Mouse (Mus musculus): Measurements from ENCODE around the gene Pdilt.

Pdilt gene

GRCm38 (mm10) chr7:119525881-119526281, 2.6 kb upstream of the Pdilt start:
- no peak for DNase-seq (ENCODE audit: low read depth, low spot score)
- H3K36me3 ChIP-seq (ENCODE audit: control insufficient read depth, insufficient read depth, low read length, poor library complexity, severe bottlenecking): no peaks in the 10 kb centered on the region
- H3K27me3 ChIP-seq (ENCODE audit: control insufficient read depth, insufficient read depth, low read length, poor library complexity, severe bottlenecking): no peaks in the 10 kb centered on the region

DNA sequence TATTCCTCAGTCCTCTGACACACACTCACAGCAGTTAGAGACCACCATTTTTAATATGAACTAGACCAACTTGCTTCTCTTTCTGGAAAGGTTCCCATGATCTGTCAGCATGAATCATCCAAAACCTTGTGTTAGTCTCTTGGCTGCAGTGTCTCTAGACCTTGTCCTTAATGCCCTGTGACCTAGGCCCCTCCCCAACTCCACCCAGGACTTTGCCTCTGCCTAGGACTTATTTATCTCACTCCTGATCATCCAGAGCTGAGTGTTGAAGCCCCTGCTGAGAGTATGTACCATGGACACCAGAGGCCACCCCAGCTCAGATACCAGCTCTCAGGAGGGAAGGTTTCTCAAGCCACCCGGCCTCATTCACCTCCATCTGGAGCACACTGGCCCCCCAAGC, 904 bp downstream of the Pdilt start:
- no peak for DNase-seq (ENCODE audit: low read depth, low spot score)
- no peaks in the 10 kb centered on the region for H3K36me3 ChIP-seq (ENCODE audit: control insufficient read depth, insufficient read depth, low read length, poor library complexity, severe bottlenecking)
- H3K27me3 ChIP-seq (ENCODE audit: control insufficient read depth, insufficient read depth, low read length, poor library complexity, severe bottlenecking): no peaks in the 10 kb centered on the region

DNA sequence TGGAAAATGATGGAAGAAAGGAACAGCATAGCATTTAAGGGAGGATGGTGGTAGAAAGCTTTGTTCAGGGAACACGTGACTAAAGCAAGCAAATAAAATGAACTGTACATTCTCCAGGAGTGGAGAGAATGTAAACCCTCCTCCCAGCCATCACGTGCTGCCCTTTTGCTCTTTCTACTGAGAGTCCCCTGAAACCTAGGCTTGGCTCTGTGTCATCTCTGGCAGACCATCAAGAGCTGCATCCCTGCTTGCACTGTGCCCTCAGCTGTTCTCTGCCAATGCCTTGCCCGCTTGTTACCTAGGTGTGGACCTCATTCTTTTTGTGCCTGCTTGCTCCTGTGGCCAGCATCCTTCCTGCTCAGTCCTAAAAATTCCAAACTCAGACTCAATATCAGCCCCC, 1.5 kb downstream of the Pdilt start:
- DNase-seq (ENCODE audit: low read depth, low spot score): no peak
- no peaks in the 10 kb centered on the region for H3K36me3 ChIP-seq (ENCODE audit: control insufficient read depth, insufficient read depth, low read length, poor library complexity, severe bottlenecking)
- H3K27me3 ChIP-seq (ENCODE audit: control insufficient read depth, insufficient read depth, low read length, poor library complexity, severe bottlenecking): no peaks in the 10 kb centered on the region

DNA sequence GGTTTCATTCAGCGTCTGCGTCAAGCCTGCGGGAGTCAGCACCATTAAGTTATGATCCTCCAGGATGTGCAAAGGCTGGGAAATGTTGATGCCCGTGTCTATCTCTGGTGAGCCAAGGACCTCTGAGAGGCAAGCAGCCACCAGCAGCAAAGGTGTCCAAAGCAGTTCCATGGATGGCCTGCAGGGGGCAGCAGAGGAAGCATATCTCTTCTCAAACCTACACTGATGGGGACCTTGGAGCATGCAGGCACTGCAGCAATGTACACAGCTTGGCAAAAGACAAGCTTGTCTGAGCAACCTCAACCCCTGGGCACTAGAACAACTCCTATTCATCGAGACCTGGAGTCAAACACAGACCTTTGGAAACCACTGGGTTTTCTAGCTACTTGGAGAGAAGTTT, 3.6 kb downstream of the Pdilt start:
- DNase-seq (ENCODE audit: low read depth, low spot score): peak; percentile 8
- H3K27me3 ChIP-seq (ENCODE audit: control insufficient read depth, insufficient read depth, low read length, poor library complexity, severe bottlenecking): no peaks in the 10 kb centered on the region
- no peaks in the 10 kb centered on the region for H3K36me3 ChIP-seq (ENCODE audit: control insufficient read depth, insufficient read depth, low read length, poor library complexity, severe bottlenecking)

- DNase-seq (ENCODE audit: low read depth, low spot score): no peak
- H3K27me3 ChIP-seq (ENCODE audit: control insufficient read depth, insufficient read depth, low read length, poor library complexity, severe bottlenecking): no peaks in the 10 kb centered on the region
- no peaks in the 10 kb centered on the region for H3K36me3 ChIP-seq (ENCODE audit: control insufficient read depth, insufficient read depth, low read length, poor library complexity, severe bottlenecking)
Measured at GRCm38 (mm10) chr7:119519163-119519562, 4.1 kb downstream of the Pdilt start, which contains the start of gene Acsm5. Gene Acsm5, plus strand, starts transcription at chr7:119519463.

DNA sequence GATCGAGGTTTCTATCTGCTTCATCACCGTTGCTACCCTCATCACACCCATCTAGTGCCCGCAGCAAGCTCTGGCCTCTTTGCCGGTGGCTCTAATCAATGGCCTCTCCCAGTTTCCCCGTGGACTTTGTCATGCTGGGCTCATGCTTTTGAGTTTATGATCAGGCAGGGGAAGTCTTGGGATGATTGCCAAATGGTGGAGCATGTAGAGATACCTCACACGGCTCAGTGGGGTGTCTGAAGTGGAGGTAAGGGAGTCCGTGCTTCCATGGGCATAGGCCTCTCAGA, 7.1 kb downstream of the Pdilt start:
- no peaks in the 10 kb centered on the region for H3K36me3 ChIP-seq (ENCODE audit: control insufficient read depth, insufficient read depth, low read length, poor library complexity, severe bottlenecking)
- no peaks in the 10 kb centered on the region for H3K27me3 ChIP-seq (ENCODE audit: control insufficient read depth, insufficient read depth, low read length, poor library complexity, severe bottlenecking)
- no peak for DNase-seq (ENCODE audit: low read depth, low spot score)

- Histone ChIP-seq H3K36me3 (ENCODE audit: control insufficient read depth, insufficient read depth, low read length, poor library complexity, severe bottlenecking) (no peaks in the 10 kb centered on the region), H3K27me3 (ENCODE audit: control insufficient read depth, insufficient read depth, low read length, poor library complexity, severe bottlenecking) (no peaks in the 10 kb centered on the region)
- peak; percentile 35 for DNase-seq (ENCODE audit: low read depth, low spot score)
Measured at GRCm38 (mm10) chr7:119515492-119516271, 7.6 kb downstream of the Pdilt start.

- DNase-seq (ENCODE audit: low read depth, low spot score): peak; percentile 3
- Histone ChIP-seq H3K27me3 (ENCODE audit: control insufficient read depth, insufficient read depth, low read length, poor library complexity, severe bottlenecking) (no peaks in the 10 kb centered on the region), H3K36me3 (ENCODE audit: control insufficient read depth, insufficient read depth, low read length, poor library complexity, severe bottlenecking) (no peaks in the 10 kb centered on the region)
Measured at GRCm38 (mm10) chr7:119513056-119513455, 10.2 kb downstream of the Pdilt start.

GRCm38 (mm10) chr7:119511143-119511542, 12.1 kb downstream of the Pdilt start:
- Histone ChIP-seq H3K36me3 (ENCODE audit: control insufficient read depth, insufficient read depth, low read length, poor library complexity, severe bottlenecking) (no peaks in the 10 kb centered on the region), H3K27me3 (ENCODE audit: control insufficient read depth, insufficient read depth, low read length, poor library complexity, severe bottlenecking) (no peaks in the 10 kb centered on the region)
- no peak for DNase-seq (ENCODE audit: low read depth, low spot score)

- DNase-seq (ENCODE audit: low read depth, low spot score): no peak
- Histone ChIP-seq H3K36me3 (ENCODE audit: control insufficient read depth, insufficient read depth, low read length, poor library complexity, severe bottlenecking) (no peaks in the 10 kb centered on the region), H3K27me3 (ENCODE audit: control insufficient read depth, insufficient read depth, low read length, poor library complexity, severe bottlenecking) (no peaks in the 10 kb centered on the region)
Measured at GRCm38 (mm10) chr7:119490041-119490780, 33.1 kb downstream of the Pdilt start.

DNA sequence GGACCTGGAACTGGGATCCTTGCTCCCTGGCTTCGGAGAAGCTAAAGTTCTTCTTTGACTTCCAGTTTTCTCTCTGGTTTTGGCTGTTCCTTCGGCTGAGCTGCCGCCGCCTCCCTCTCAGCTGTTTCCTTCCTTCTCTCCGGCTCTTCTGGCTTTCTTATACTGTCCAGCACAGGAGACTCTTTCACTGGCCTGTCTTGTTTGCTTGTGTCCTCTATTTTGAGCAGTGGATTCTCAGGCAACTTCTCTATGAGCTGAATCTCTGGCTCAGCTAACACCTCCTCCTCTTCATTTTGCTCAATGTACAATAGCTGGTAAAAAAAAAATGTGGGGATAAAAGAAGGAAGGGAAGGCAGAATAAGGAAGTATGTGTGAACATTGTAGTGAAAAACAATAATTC, 36.6 kb downstream of the Pdilt start:
- no peaks in the 10 kb centered on the region for H3K36me3 ChIP-seq (ENCODE audit: control insufficient read depth, insufficient read depth, low read length, poor library complexity, severe bottlenecking)

GRCm38 (mm10) chr7:119484154-119484553, 39.1 kb downstream of the Pdilt start:
- H3K27me3 ChIP-seq (ENCODE audit: control insufficient read depth, insufficient read depth, low read length, poor library complexity, severe bottlenecking): no peaks in the 10 kb centered on the region
- H3K36me3 ChIP-seq (ENCODE audit: control insufficient read depth, insufficient read depth, low read length, poor library complexity, severe bottlenecking): no peaks in the 10 kb centered on the region
- no peak for DNase-seq (ENCODE audit: low read depth, low spot score)

More for the DNA sequence above, 36.6 kb downstream of the Pdilt start:
- DNase-seq (ENCODE audit: low read depth, low spot score): no peak
- no peaks in the 10 kb centered on the region for H3K27me3 ChIP-seq (ENCODE audit: control insufficient read depth, insufficient read depth, low read length, poor library complexity, severe bottlenecking)

- no peaks in the 10 kb centered on the region for H3K36me3 ChIP-seq (ENCODE audit: control insufficient read depth, insufficient read depth, low read length, poor library complexity, severe bottlenecking)
- no peak for DNase-seq (ENCODE audit: low read depth, low spot score)
- no peaks in the 10 kb centered on the region for H3K27me3 ChIP-seq (ENCODE audit: control insufficient read depth, insufficient read depth, low read length, poor library complexity, severe bottlenecking)
Measured at GRCm38 (mm10) chr7:119479256-119479655, 44.0 kb downstream of the Pdilt start, which contains the start of gene Umod. Gene Umod, minus strand, starts transcription at chr7:119479282.

DNA sequence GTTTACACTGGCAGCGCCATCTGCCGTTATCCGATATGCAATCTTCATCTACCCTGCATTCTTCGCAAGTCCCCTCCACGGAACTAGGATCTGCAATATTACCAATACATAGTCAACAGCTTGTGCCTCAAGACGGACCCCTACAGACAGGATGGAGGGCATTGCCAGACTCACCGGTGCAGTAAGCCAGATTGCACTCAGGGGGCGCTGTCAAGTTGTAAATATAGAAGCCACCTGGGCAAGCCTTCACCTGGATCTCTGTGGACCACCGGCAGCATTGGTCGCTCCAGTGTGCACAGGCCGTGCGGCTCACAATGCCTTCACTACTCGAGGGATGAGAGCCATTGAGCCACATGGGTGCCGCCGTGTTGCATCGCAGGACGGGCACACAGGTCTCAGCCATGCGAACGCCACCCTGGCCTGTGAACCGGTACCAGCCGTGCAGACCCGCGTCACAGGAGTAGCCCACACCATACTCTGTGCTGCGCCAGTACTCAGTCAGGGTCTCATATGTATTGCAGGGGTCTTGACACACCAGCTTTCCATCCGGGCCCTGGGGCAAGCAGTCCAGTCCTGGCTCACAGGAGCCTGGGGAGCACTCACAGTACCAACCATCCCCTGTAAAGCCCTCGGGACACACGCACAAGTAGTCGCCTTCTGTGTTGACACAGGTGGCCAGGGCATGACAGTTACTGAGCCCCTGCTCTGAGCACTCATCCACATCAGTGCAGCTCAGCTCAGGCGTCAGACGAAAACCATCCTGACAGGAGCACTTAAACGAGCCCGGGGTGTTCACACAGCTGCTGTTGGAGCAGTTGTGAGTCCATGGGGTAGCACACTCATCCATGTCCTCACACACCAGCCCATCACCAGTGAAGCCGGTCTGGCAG, 46.5 kb downstream of the Pdilt start:
- H3K36me3 ChIP-seq (ENCODE audit: control insufficient read depth, insufficient read depth, low read length, poor library complexity, severe bottlenecking): no peaks in the 10 kb centered on the region
- H3K27me3 ChIP-seq (ENCODE audit: control insufficient read depth, insufficient read depth, low read length, poor library complexity, severe bottlenecking): no peaks in the 10 kb centered on the region
- no peak for DNase-seq (ENCODE audit: low read depth, low spot score)

GRCm38 (mm10) chr7:119459185-119459584, 64.1 kb downstream of the Pdilt start, which contains the start of gene Gp2:
Gene Gp2, minus strand, starts transcription at chr7:119459285.
- DNase-seq (ENCODE audit: low read depth, low spot score): no peak

More at GRCm38 (mm10) chr7:119459185-119459584, 64.1 kb downstream of the Pdilt start, which contains the start of gene Gp2:
- H3K27me3 ChIP-seq (ENCODE audit: control insufficient read depth, insufficient read depth, low read length, poor library complexity, severe bottlenecking): no peaks in the 10 kb centered on the region
- no peaks in the 10 kb centered on the region for H3K36me3 ChIP-seq (ENCODE audit: control insufficient read depth, insufficient read depth, low read length, poor library complexity, severe bottlenecking)

Data from splenic B cell, adult 2 months (primary cell).